Mouse (Mus musculus) small intestine, adult 2 months (tissue): ENCODE measurements around the gene Kif26a.

Source experiments
- CTCF ChIP-seq: fragments of 200-500 bp; IDR thresholded peaks from 2 replicates; pipeline ENCODE4 v1.5.1; 2012; ENCODE audit warnings: low read depth, mild to moderate bottlenecking, control low read depth, inconsistent platforms, low read length, moderate library complexity, mixed read lengths; ENCODE audit not compliant: insufficient replicate concordance, insufficient read length; ENCODE audit errors: extremely low read depth
- POLR2A ChIP-seq: fragments of 200-500 bp; IDR thresholded peaks from 2 replicates; pipeline ENCODE4 v1.6.1; 2012; ENCODE audit warnings: low read depth, mild to moderate bottlenecking, control low read depth, inconsistent platforms, low read length, moderate library complexity

DNA sequence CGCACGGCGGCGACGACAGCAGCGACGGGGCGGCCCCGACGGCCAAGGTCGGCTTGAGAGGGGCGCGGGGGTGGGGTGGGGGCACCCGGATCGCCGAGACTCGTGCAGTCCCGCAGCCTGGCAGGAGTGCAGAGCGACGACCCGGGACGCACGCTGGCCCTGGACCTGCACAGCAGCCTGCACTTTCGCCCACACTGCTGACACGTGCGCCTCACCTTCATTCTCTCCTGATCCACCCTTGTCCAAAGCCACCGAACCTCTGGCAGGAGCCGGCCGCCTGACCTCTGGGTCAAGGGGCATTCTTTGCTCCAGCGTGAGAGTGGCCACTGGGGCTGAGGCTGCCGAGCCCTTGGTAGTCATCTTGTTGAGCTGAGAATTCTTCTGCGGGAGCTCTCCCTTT is 15.1 kb upstream of the Kif26a start:
- TF ChIP-seq POLR2A (no peak), CTCF (no peak)
